Mouse (Mus musculus): ENCODE results near the gene Hist2h4. TPM values are rescaled to one million over a fixed set of nuclear protein-coding genes. Genes with fewer than 3 reads are reported as not detected.

Gene Hist2h4
- polyA plus RNA-seq, 1 experiment = 0.89 TPM

DNA sequence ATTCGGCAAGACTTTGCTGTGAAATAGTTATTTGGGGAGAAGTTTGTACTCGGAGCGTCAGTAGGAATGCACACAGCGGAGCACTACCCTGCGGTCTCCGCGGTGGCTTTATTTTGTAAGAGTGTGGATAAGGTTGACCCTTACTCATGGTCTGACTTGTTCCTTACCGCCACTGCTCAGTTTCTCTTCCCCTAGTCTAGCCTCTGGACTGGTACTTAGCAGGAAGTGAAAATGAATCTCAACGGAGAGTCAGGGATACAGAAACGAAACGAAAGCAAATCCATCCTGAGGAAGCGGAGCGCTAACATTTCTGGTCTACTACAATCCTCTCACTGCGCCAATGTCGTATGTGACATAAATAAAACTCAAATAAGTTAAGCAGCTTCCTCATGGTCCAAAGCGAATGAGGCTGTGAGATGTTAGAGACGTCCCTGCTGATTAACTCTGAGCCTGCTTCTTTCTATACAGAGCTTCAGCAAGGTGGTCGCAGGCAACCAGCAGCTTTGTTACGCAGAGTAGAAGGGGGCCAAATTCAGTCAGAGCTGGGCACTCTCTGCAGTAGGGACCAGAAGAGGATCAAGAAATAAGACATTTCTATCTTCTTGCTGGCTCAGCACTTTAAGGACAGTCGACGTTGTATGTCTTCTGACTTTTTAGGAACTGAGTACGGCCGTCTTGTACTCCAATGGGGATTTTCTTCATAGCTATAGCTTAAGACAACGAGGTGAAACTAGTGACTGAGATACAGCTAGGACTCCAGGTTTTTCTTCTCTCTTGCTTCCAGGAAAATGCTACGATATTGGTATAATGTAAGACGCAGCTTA, 37.8 kb upstream of the Hist2h4 start:
- H3K79me3 ChIP-seq (ENCODE audit: low read depth) = no peaks in the 10 kb centered on the region
- H3K4me3 ChIP-seq (ENCODE audit: insufficient read depth, poor library complexity, severe bottlenecking) = no peak overlapping the region
- no peak for TF ChIP-seq FOSL1 (IDR thresholded peaks at IDR 0.05; ENCODE audit: insufficient read depth, low read length, poor library complexity, severe bottlenecking)
- H3K36me3 ChIP-seq (ENCODE audit: control insufficient read depth, insufficient read depth) = no peaks in the 10 kb centered on the region
- H3ac ChIP-seq (ENCODE audit: control insufficient read depth, insufficient read length, low read depth) = no peak overlapping the region
- no peaks in the 10 kb centered on the region for H3K79me2 ChIP-seq (ENCODE audit: control insufficient read depth, insufficient read depth)
- no peaks in the 10 kb centered on the region for H3K27me3 ChIP-seq (ENCODE audit: control insufficient read depth, insufficient read depth, insufficient read length)

DNA sequence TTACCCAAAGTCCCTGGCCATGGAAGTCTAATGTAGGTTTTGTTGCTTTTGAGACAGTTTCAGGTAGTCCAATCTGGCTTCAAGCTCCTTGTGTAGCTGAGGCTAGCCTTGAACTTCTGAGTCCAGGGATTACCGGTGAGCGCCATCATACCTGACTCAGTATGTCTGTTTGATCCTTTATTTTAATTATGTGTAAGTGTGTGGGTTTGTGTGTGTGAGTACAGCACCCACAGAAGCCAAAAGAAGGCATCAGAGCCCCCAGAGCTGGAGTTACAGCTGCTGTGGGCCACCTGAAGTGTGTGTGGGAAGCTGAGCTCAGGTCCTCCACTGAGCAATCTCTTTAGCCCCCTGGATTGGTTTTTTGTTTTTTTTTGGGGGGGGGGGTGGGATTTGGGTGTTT, 36.5 kb upstream of the Hist2h4 start:
- Histone ChIP-seq H3K4me3 (ENCODE audit: insufficient read depth, poor library complexity, severe bottlenecking) (no peak overlapping the region), H3K36me3 (ENCODE audit: control insufficient read depth, insufficient read depth) (no peaks in the 10 kb centered on the region), H3ac (ENCODE audit: control insufficient read depth, insufficient read length, low read depth) (no peak overlapping the region), H3K27me3 (ENCODE audit: control insufficient read depth, insufficient read depth, insufficient read length) (no peaks in the 10 kb centered on the region), H3K79me3 (ENCODE audit: low read depth) (no peaks in the 10 kb centered on the region), H3K79me2 (ENCODE audit: control insufficient read depth, insufficient read depth) (no peaks in the 10 kb centered on the region)
- TF ChIP-seq CTCF (IDR thresholded peaks at IDR 0.05; ENCODE audit: control insufficient read depth, insufficient read depth, insufficient read length) (no peak), FOSL1 (IDR thresholded peaks at IDR 0.05; ENCODE audit: insufficient read depth, low read length, poor library complexity, severe bottlenecking) (no peak), MYOG (IDR thresholded peaks at IDR 0.05; ENCODE audit: control insufficient read depth, extremely low read depth, insufficient read length) (no peak), MAX (IDR thresholded peaks at IDR 0.05) (no peak), CEBPB (IDR thresholded peaks at IDR 0.05; ENCODE audit: low read depth) (no peak), MYOD1 (IDR thresholded peaks at IDR 0.05; ENCODE audit: control insufficient read depth, insufficient read length, low read depth) (no peak), USF1 (IDR thresholded peaks at IDR 0.05; ENCODE audit: low read depth) (no peak)

DNA sequence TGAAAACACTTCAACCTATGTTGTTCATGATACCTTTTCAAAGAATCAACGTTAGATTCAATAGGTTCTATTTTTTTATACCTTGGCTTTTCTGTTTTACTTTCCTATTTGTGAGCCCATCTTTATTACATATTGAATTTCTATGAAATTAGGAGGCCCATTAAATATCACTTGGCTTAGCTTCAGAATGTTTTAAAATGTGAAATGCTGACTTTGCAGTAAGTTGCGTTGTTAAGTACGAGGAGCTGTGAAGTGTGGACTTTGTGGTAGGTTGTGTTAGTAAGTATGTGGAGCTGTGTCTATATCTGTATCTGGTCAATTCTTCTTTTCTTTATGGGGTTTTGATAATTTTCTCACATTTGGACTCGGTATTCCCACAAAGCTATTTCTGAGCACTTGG, 35.2 kb upstream of the Hist2h4 start:
- H3K27me3 ChIP-seq (ENCODE audit: control insufficient read depth, insufficient read depth, insufficient read length) = peaks cover 6% of the 10 kb centered on the region
- no peak overlapping the region for H3ac ChIP-seq (ENCODE audit: control insufficient read depth, insufficient read length, low read depth)
- H3K4me3 ChIP-seq (ENCODE audit: insufficient read depth, poor library complexity, severe bottlenecking) = no peak overlapping the region
- H3K36me3 ChIP-seq (ENCODE audit: control insufficient read depth, insufficient read depth) = no peaks in the 10 kb centered on the region
- H3K79me3 ChIP-seq (ENCODE audit: low read depth) = no peaks in the 10 kb centered on the region
- H3K79me2 ChIP-seq (ENCODE audit: control insufficient read depth, insufficient read depth) = no peaks in the 10 kb centered on the region
- TF ChIP-seq MYOG (IDR thresholded peaks at IDR 0.05; ENCODE audit: control insufficient read depth, extremely low read depth, insufficient read length) (no peak), CEBPB (IDR thresholded peaks at IDR 0.05; ENCODE audit: low read depth) (no peak), USF1 (IDR thresholded peaks at IDR 0.05; ENCODE audit: low read depth) (no peak), MYOD1 (IDR thresholded peaks at IDR 0.05; ENCODE audit: control insufficient read depth, insufficient read length, low read depth) (no peak), FOSL1 (IDR thresholded peaks at IDR 0.05; ENCODE audit: insufficient read depth, low read length, poor library complexity, severe bottlenecking) (no peak), MAX (IDR thresholded peaks at IDR 0.05) (no peak), CTCF (IDR thresholded peaks at IDR 0.05; ENCODE audit: control insufficient read depth, insufficient read depth, insufficient read length) (no peak)

DNA sequence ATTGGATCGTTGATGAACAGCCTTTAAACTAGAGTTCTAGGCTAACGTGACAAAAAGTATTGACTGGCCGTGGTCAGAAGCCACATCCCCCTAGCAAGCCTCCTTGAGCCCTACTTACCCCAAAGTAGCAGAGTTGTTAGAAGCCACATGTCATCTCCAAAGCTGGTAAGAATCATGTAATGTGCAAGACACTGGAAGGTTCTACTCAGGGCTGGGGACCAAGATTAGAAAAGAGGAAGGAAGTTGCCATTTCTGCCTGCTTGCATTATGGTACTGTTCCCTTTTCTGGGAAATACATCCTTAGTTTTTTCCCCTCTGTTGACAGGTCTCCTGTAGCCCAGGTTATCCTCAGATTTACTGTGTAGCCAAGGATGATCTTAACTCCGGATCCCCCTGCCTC, 30.7 kb upstream of the Hist2h4 start, which contains the start of gene Fcgr1:
TSS of gene Fcgr1 (minus strand) at position 183 of the 400 bp plus-strand sequence.
- Histone ChIP-seq H3K79me2 (ENCODE audit: control insufficient read depth, insufficient read depth) (no peaks in the 10 kb centered on the region), H3K79me3 (ENCODE audit: low read depth) (no peaks in the 10 kb centered on the region)

DNA sequence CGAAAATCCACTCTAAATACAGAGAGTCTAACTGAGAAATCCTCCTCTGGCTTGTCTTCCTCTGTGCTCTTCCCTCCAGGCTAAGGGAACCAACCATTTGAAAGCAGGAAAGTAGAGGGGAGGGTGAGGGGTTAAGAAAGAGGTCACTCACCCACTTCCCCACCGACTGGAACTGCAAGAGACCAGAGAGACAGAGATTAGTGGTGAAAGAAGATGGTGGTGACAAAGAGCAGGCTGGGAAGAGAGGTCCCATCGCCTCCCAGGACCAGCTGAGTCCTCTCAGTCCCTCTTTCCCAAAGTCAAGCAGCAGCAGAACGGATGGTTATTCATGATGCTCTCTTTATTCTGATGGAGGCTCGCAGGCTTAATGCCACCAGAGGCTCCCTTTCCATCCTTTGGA, 30.3 kb upstream of the Hist2h4 start:
- Histone ChIP-seq H3K79me3 (ENCODE audit: low read depth) (no peaks in the 10 kb centered on the region), H3K4me3 (ENCODE audit: insufficient read depth, poor library complexity, severe bottlenecking) (no peak overlapping the region), H3ac (ENCODE audit: control insufficient read depth, insufficient read length, low read depth) (no peak overlapping the region), H3K27me3 (ENCODE audit: control insufficient read depth, insufficient read depth, insufficient read length) (peaks cover 8% of the 10 kb centered on the region), H3K79me2 (ENCODE audit: control insufficient read depth, insufficient read depth) (no peaks in the 10 kb centered on the region), H3K36me3 (ENCODE audit: control insufficient read depth, insufficient read depth) (no peaks in the 10 kb centered on the region)
- no peak for TF ChIP-seq CEBPB (IDR thresholded peaks at IDR 0.05; ENCODE audit: low read depth)
- TF ChIP-seq USF1 (IDR thresholded peaks at IDR 0.05; ENCODE audit: low read depth) = no peak
- TF ChIP-seq FOSL1 (IDR thresholded peaks at IDR 0.05; ENCODE audit: insufficient read depth, low read length, poor library complexity, severe bottlenecking) = no peak
- no peak for TF ChIP-seq CTCF (IDR thresholded peaks at IDR 0.05; ENCODE audit: control insufficient read depth, insufficient read depth, insufficient read length)
- TF ChIP-seq MAX (IDR thresholded peaks at IDR 0.05) = no peak
- TF ChIP-seq MYOG (IDR thresholded peaks at IDR 0.05; ENCODE audit: control insufficient read depth, extremely low read depth, insufficient read length) = no peak
- no peak for TF ChIP-seq MYOD1 (IDR thresholded peaks at IDR 0.05; ENCODE audit: control insufficient read depth, insufficient read length, low read depth)

More for the DNA sequence above, 30.7 kb upstream of the Hist2h4 start, which contains the start of gene Fcgr1:
- TF ChIP-seq CTCF (IDR thresholded peaks at IDR 0.05; ENCODE audit: control insufficient read depth, insufficient read depth, insufficient read length) (no peak), MYOG (IDR thresholded peaks at IDR 0.05; ENCODE audit: control insufficient read depth, extremely low read depth, insufficient read length) (no peak), MYOD1 (IDR thresholded peaks at IDR 0.05; ENCODE audit: control insufficient read depth, insufficient read length, low read depth) (no peak), MAX (IDR thresholded peaks at IDR 0.05) (no peak), FOSL1 (IDR thresholded peaks at IDR 0.05; ENCODE audit: insufficient read depth, low read length, poor library complexity, severe bottlenecking) (no peak), CEBPB (IDR thresholded peaks at IDR 0.05; ENCODE audit: low read depth) (no peak), USF1 (IDR thresholded peaks at IDR 0.05; ENCODE audit: low read depth) (no peak)
- no peak within 1 kb of the TSS for H3ac ChIP-seq (ENCODE audit: control insufficient read depth, insufficient read length, low read depth)
- H3K36me3 ChIP-seq (ENCODE audit: control insufficient read depth, insufficient read depth) = no peaks in the 10 kb centered on the region
- peaks cover 8% of the 10 kb centered on the region for H3K27me3 ChIP-seq (ENCODE audit: control insufficient read depth, insufficient read depth, insufficient read length)
- H3K4me3 ChIP-seq (ENCODE audit: insufficient read depth, poor library complexity, severe bottlenecking) = no peak within 1 kb of the TSS
